Mouse (Mus musculus) kidney, embryonic 15.5 days (tissue): ENCODE measurements at regions not wholly inside any gene's neighbourhood (a gene's known extent, or its start where the extent isn't known, plus 50 kb on each side); places are given as distances from the start of the nearest gene placed in this dataset.
A peak's percentile ranks its signal among the peaks of the same experiment; 100 is the strongest.
"Not testable (repeated sequence)": the region's sequence is repeated elsewhere in the genome, so short reads cannot be mapped to it uniquely, and the experiment has no call there.

ENCODE experiments used
- ATAC-seq: fragments of 200-750 bp; cut with Nextera tagmentation; replicated peaks from 2 replicates; pipeline ENCODE4 v1.8.0; 2017; ENCODE audit warnings: moderate TSS enrichment; ENCODE audit not compliant: low FRiP score
- H3K27ac ChIP-seq: fragments of 300-500 bp; sonication (generic); 2 replicates; pipeline ENCODE4 v1.5.1; 2015; ENCODE audit warnings: mild to moderate bottlenecking, inconsistent platforms
- H3K27me3 ChIP-seq: fragments of 300-500 bp; sonication (generic); 2 replicates; pipeline ENCODE4 v1.6.1; 2015; ENCODE audit warnings: inconsistent platforms
- H3K36me3 ChIP-seq: fragments of 300-500 bp; sonication (generic); 2 replicates; pipeline ENCODE4 v1.6.1; 2015; ENCODE audit warnings: inconsistent platforms
- H3K4me1 ChIP-seq: fragments of 300-500 bp; sonication (generic); 2 replicates; pipeline ENCODE4 v1.6.1; 2015; ENCODE audit warnings: inconsistent platforms
- H3K4me2 ChIP-seq: fragments of 300-500 bp; sonication (generic); 2 replicates; pipeline ENCODE4 v1.6.1; 2015; ENCODE audit warnings: moderate library complexity, mild to moderate bottlenecking, inconsistent platforms
- H3K4me3 ChIP-seq: fragments of 300-500 bp; sonication (generic); replicated peaks from 2 replicates; pipeline ENCODE4 v1.5.1; 2015; ENCODE audit warnings: mild to moderate bottlenecking, inconsistent platforms
- H3K9ac ChIP-seq: fragments of 300-500 bp; sonication (generic); 2 replicates; pipeline ENCODE4 v1.6.1; 2015; ENCODE audit warnings: mild to moderate bottlenecking, inconsistent platforms
- H3K9me3 ChIP-seq: fragments of 300-500 bp; sonication (generic); replicated peaks from 2 replicates; pipeline ENCODE4 v1.6.1; 2016; ENCODE audit warnings: inconsistent platforms
- WGBS: fragments of 180-500 bp; shearing (Covaris S2); methylation state at CpG from one replicate; pipeline ENCODE4 v1.1.7; 2015; ENCODE audit warnings: mixed read lengths; 5-methylcytosine and 5-hydroxymethylcytosine counted together

DNA sequence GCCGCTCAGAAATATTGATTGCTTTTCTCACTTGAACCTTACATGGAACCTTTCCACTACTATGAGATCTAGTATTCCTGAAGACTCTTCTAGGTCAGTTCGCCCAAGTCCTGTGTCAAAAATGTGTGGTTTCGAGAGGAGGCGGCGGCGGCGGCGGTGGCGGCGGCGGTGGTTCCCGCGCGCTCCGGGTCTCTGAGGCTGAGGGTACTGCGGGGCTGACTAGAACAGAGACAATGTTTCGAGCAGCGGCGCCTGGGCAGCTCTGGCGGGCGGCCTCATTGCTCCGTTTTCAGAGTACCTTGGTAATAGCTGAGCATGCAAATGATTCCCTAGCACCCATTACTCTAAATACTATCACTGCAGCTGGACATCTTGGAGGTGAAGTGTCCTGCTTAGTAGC lies 957.0 kb upstream of the Gm597 start:
- not testable (repeated sequence) for H3K4me3 ChIP-seq, H3K36me3 ChIP-seq, H3K9ac ChIP-seq, H3K9me3 ChIP-seq, H3K27me3 ChIP-seq, H3K4me2 ChIP-seq, ATAC-seq, H3K27ac ChIP-seq, H3K4me1 ChIP-seq
- WGBS: 93% methylated on average over 22 of the region's 22 CpGs

DNA sequence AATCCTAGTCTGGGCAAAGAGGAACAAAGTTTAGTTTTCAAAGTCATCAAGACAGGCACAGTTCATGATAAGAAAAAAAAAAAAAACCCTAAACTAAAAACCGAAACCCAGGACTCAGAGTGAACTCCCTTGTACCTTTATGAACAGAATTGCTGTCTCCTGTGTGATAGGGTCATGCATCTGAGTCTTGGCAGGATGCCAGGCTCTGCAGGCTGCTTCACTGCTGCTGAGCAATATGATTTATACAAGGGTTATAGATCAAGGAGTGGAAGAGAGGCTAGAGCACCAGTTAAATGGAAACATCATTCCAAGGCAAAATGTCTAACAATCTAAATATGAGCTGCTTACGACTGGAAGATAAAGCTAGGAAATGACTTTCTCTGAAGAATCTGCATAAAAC lies 951.9 kb upstream of the Gm597 start:
- Histone ChIP-seq H3K27ac (no peak overlapping the region), H3K36me3 (no peaks in the 10 kb centered on the region), H3K4me3 (no peak overlapping the region), H3K4me2 (no peak overlapping the region), H3K9ac (no peak overlapping the region), H3K27me3 (no peaks in the 10 kb centered on the region), H3K9me3 (no peaks in the 10 kb centered on the region), H3K4me1 (no peaks in the 10 kb centered on the region)
- ATAC-seq: peak; percentile 60; the same call in 1 of the 2 replicates
- 33% methylated on average over 2 of the region's 2 CpGs for WGBS
